Mouse (Mus musculus): ENCODE measurements around the gene Qrich1.
A peak's percentile ranks its signal among the peaks of the same experiment; 100 is the strongest.

The Qrich1 gene

GRCm38 (mm10) chr9:108492043-108492750, 24.4 kb upstream of the Qrich1 start:
- DNase-seq (ENCODE audit: low spot score in 2 of 2) = peak in 1 of 2 experiments; percentile 49

- DNase-seq (ENCODE audit: low spot score in 2 of 2) = no peak
Measured at GRCm38 (mm10) chr9:108493246-108493645, 23.4 kb upstream of the Qrich1 start.

GRCm38 (mm10) chr9:108494146-108494825, 22.3 kb upstream of the Qrich1 start:
- DNase-seq (ENCODE audit: low spot score in 2 of 2) = no peak

DNA sequence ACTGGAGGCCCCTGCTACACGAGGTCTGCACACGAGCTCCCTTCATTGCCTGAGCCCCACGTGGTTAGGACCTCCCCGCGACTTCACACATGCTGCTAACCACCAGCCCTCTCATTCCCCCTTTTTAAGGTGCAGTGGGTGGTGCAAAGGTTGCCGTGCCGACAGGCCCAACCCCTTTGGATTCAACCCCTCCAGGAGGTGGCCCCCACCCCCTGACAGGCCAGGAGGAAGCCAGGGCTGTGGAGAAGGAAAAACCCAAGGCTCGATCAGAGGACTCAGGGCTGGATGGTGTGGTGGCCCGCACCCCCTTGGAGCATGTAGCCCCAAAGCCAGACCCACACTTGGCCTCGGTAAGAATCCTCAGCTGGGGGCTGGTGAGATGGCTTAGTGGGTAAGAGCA, 21.7 kb upstream of the Qrich1 start:
- DNase-seq (ENCODE audit: low spot score in 2 of 2) = no peak

DNA sequence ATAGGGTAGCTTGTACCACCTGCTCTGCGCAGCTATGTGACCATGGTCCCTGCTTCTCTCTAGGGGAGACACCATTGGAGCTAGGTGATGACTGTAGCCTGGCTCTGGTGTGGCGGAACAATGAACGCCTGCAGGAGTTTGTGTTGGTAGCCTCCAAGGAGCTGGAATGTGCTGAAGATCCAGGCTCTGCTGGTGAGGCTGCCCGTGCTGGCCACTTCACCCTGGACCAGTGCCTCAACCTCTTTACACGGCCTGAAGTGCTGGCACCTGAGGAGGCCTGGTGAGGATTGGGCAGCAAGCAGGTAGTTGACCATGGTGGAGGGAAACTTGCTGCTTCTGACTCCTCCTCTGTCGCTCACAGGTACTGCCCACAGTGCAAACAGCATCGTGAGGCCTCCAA, 17.4 kb upstream of the Qrich1 start:
- no peak for DNase-seq (ENCODE audit: low spot score in 2 of 2)

- DNase-seq (ENCODE audit: low spot score in 2 of 2) = no peak
Measured at GRCm38 (mm10) chr9:108499943-108500342, 16.7 kb upstream of the Qrich1 start.

GRCm38 (mm10) chr9:108506901-108507300, 9.7 kb upstream of the Qrich1 start:
- no peak for DNase-seq (ENCODE audit: low spot score in 2 of 2)

DNA sequence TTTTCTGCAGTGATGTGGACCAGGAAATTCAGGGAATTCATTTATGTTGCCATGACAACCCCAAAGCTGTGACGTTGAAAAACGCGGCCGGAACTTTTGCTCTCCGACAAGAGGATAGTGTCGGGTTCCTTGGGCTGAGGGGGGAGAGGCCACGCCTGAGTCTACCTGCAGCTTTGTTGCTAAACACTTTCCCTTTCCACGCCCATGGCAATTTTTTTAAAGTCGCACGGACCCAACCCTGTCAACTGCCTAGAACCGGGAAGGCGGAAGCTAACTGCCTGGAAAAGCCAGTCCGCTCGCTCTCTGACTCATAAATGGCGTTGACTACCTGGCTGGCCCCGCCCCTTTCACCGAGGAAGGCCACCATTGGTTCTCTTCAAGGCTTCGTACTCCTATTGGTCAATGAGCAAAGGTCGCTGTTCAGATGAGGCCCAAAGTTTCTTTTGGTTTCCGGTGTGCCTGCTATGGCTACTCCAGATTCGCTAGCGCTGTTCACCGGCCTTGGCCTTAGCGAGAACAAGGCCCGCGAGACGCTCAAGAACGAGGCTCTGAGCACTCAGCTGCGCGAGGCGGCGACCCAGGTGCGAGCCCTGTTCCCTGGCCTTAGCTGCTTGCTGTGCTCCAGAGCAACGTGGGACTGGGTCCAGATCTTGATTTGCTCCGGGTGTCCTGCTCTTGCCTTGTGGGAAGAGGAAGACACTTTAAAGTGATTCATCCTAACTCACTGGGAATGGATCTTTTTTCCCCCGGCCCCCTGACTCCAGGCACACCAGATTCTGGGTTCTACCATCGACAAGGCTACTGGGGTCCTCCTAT, 8.8 kb upstream of the Qrich1 start, which contains the start of gene Qars:
TSS of gene Qars (plus strand) at position 88 of the 816 bp plus-strand sequence.
- peak; percentile 91 to 95 for DNase-seq (ENCODE audit: low spot score in 2 of 2)

- no peak for DNase-seq (ENCODE audit: low spot score in 2 of 2)
Measured at GRCm38 (mm10) chr9:108508776-108509175, 7.8 kb upstream of the Qrich1 start.

DNA sequence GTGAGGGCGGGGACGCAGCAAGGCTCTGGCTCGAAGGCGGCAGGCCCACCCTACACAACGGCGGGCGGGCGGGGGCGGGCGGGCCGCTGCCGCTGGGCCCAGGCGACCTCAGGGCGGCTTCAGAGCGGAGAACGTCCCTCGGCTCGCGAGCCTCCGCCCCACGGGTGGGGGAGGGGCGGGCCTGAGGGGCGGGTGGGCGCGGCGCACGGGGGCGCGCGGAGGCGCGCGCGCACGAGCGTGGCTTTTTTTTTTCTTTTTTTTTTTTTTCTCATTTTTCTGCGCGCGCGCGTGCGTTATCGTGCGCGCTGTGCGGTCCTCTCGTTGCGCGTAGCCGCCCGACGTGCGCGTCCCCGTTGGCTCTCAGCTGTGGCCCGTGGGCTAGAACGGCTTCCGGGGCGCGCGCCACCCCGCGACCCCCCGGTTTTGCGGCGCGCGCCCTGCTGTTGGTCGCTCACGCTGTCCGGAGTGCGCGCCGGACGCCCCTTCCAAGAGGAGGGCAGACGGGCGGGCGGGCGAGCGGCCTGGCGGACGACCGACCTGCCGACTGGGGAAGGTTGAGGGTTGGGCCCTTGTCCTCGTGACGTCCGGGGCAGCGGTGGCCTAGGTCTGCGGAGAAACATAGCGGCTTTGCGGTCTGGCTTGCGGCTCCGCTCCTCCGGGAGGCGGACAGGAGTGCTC, 786 bp downstream of the Qrich1 start:
- peak; percentile 75 to 80 for DNase-seq (ENCODE audit: low spot score in 2 of 2)

DNA sequence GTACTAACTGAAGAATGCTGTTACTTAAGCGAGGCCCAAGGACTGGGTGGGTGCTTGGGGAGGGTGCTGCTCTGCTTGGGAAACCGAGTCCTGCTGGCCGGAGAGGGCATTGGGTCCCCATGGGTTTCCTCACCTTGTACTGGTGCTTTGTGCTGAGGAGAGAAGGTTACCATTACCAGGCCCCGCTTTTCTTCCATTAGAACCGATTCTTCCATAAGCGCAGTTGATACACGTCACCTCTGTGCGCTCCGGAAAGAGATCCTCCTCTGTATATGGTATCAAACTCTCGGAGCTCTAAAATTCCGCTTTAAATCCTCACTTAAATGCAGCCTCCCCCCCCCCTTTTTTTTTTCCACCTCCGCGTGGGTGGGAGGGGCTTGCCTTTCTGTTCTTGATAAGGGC, 1.3 kb downstream of the Qrich1 start:
- no peak for DNase-seq (ENCODE audit: low spot score in 2 of 2)

DNA sequence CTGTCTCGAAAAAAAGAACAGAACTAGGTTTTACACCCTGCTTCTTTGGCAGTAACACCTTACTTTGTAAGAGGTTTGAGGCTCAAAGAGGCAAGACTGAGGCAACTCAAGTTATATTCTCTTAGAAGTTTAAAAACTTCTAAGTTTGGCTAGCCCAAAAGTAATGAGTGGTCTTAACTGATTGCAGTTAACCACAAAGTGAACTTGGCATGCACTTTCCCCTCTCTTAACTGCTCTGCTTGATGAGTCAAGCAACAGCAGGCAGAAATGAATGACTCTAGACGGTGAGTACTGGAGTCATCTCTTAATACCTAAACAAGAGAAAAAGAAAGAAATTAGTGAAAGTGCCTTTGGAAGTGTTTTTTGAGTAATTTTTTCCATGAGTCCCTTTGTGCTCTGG, 5.0 kb downstream of the Qrich1 start:
- no peak for DNase-seq (ENCODE audit: low spot score in 2 of 2)

DNA sequence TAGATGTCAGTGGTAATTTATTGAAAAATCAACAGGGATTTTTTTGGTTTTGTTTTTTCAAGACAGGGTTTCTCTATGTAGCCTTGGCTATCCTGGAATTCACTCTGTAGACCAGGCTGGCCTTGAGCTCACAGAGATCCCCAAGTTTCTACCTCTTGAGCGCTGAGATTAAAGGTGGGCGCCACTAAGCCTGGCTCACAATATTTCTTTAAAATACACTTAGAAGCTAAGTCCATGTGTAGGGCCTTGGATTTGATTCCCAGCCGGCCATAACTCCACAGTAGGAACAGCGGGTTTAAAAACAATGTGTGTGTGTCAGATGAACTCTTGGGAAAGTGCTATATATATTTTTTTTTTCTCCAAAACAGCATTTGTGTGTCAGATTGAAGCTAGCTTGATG, 6.7 kb downstream of the Qrich1 start:
- DNase-seq (ENCODE audit: low spot score in 2 of 2) = no peak

DNA sequence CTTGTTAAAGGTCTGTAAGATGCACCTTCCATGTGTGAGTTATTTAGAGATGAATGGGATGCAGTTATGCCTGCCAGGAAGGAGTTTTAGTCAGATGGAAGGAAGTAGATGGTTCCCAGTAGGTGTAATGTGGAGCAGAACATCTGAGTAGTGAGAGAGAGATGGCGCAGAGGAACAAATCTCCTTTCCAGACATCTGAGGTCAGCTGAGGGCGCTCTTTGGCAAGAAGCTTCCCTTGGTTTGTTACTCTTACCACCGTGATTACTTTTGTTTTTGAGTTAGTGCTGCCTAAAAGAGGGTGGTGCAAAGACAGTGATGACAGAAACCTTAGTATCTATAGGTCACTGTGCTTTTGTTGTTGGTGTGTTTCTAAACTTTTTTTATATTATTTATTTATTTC, 8.8 kb downstream of the Qrich1 start:
- DNase-seq (ENCODE audit: low spot score in 2 of 2) = no peak

GRCm38 (mm10) chr9:108530954-108531353, 14.3 kb downstream of the Qrich1 start:
- DNase-seq (ENCODE audit: low spot score in 2 of 2) = no peak

DNA sequence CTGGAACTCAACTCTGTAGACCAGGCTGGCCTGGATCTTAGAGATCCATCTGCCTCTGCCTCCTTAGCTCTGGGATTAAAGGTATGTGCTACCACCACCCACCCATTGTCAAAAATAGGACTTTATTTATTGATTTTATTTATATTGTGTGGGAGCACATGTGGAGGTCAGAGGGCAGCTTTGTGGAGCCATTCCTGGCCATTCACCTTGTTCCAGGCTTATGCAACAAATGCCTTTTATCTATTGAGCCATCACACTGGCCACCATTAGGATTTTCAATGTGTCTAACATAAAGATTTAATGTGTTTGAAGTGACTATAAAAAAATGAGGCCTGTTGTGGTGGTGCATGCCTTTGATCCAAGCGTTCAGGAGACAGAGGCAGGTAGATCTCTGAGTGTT, 14.9 kb downstream of the Qrich1 start:
- DNase-seq (ENCODE audit: low spot score in 2 of 2) = no peak

GRCm38 (mm10) chr9:108540846-108541245, 24.2 kb downstream of the Qrich1 start:
- no peak for DNase-seq (ENCODE audit: low spot score in 2 of 2)

GRCm38 (mm10) chr9:108545986-108546385, 29.4 kb downstream of the Qrich1 start:
- DNase-seq (ENCODE audit: low spot score in 2 of 2) = no peak

- no peak for DNase-seq (ENCODE audit: low spot score in 2 of 2)
Measured at GRCm38 (mm10) chr9:108546875-108547274, 30.3 kb downstream of the Qrich1 start.

DNA sequence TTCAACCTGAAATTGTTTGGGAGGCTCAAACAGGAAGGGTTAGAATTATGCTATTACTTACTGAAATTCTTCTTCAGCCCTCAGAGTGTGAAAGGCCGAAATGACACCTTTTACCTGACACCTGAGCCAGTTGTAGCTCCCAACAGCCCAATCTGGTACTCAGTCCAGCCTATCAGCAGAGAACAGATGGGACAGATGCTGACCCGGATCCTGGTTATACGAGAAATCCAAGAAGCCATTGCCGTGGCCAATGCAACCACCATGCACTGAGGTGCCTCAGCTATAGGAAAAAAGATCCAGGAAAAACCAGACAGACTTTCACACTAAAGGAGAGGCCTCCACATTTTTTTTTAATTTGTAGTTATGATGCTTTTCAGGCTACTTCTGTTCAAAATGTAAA, 42.6 kb downstream of the Qrich1 start:
- DNase-seq (ENCODE audit: low spot score in 2 of 2) = no peak

- peak; percentile 93 to 96 for DNase-seq (ENCODE audit: low spot score in 2 of 2)
Measured at GRCm38 (mm10) chr9:108560227-108560841, 43.7 kb downstream of the Qrich1 start, which contains the start of gene Impdh2. TSS of gene Impdh2 (plus strand) at chr9:108560286.
